Mouse (Mus musculus) hematopoietic stem cell, adult 5-6 weeks (primary cell): ENCODE results near the gene Cirbp. TPM values are rescaled to one million over a fixed set of nuclear protein-coding genes. Genes with fewer than 3 reads are reported as not detected.

Source experiments
- ATAC-seq, 2 experiments: fragments of 125-278 bp in 1 of 2; replicated peaks in 1 of 2; 2 replicates each; pipeline ENCODE4 v1.8.0; 2016 to 2017; ENCODE audit warnings: inconsistent platforms in 2 of 2, mild to moderate bottlenecking in 2 of 2, moderate number of reproducible peaks in 2 of 2, low read depth in 1 of 2, moderate TSS enrichment in 1 of 2; ENCODE audit not compliant: low FRiP score in 2 of 2, poor library complexity in 2 of 2, severe bottlenecking in 2 of 2, insufficient read depth in 1 of 2, low TSS enrichment in 1 of 2
- total RNA-seq: library from RNA; stranded (forward); fragments of 172-1452, 232-1000 nt; gene quantifications from 2 replicates; pipeline ENCODE4 v1.2.3, GENCODE M21; 2017

Cirbp gene
- total RNA-seq, 1 experiment from 2014 or later, result 93.6 TPM

DNA sequence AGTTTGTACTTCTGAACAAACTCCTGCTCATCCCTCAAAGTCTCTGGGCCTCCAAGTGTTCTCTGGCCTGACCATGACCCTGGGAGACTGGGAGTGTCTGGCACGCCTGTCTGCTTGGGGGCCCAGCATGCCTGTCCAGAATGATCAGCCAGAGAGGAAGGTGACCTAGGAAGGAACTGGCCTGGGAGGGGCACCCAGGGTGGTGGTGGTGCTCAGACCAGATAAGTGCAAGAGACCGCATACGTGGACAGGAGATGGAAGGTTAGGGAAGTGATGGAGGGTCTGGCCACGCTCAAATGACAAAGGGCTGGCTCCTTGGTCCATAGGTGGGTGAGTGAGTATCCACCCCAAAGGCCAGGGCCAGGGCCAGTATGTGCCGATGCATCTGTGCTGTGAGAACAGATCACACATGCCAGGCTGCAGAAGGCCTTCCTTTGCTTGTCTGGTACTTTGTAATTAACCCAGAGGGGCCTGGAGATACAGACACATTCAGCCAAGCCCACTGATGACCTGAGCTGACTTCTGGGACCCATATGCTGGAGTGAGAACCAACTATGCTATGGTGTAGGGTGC is 18.6 kb upstream of the Cirbp start:
- ATAC-seq, result no peak

DNA sequence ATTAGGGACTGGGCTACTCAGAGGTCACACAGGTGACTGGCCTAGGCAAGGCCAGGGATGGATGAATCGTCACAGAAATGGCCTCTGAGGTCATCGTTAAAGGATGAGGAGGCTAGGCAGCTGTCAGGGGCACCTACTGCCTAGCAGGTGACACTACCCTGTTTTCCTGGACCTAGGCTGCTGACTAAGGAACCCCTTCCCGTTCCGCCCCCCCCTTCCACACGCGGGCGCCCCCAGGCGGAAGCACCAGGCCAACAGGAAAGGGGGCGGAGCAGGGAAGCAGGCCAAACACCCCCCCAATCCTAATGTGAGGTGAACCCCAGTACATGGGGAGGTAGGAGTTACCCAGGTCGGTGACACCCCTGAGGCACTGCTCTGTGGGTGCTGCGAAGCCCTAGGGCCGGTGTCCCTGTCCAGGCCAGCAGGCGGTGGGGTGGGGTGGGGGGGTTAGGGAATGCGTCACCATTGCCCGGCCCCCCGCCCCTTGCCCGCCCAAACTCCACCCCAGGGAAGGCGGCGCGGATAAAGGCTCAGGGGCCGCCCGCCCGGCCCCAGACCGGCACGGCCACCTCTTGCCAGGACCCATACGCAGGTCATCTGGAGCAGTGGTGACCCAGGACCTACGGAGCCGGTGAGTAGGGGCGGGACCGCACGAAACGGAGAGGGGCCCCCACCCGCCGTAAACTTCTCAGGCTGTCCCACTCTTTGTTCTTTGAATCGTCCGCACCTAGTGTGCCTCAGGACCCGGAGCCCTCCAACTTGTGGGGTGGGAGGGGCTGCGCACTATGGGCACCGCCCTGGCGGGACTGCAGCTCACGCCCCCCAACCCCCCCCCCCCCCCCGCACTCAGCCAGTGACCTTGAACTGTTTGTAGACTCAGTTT is 17.8 kb upstream of the Cirbp start, which contains the start of gene Midn:
Midn (plus strand) TSS at position 554 of the 883 bp plus-strand sequence.
- ATAC-seq, result peak; percentile 3 to 13; a peak in 3 of 4 replicates

DNA sequence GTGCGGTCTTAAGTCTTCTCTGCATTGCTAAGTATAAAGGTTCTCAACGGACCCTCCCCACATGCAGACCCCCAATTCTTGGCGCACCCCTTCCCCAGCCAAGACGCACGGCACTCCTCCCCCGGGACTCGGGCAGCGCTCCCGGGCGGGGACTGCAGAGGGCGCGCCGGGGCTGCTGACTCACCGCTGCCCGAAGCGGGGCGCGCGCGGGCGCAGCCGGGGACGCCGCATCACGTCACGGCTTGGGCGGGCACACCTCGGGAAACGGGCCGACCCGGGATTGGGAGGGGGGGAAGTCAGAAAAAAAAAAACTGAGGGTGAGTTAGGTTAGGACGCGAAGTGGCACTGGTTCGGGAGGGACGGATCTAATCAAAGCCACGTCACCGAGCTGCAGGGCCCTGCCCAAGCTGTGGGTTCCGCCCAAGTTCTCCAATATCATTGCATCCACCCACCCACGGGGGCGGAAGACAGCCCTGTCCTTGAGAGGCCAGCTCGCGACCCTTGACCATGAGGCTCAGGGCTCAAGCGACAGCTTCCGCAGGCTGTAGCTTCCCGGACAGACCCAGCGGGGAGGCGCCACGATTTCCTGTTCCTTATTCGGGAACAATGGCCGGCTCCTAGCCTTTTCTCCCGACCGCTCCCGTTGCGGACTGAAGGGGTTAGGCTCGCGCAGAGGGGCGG is 17.0 kb upstream of the Cirbp start:
- peak; percentile 12 to 38; a peak in 2 of 4 replicates for ATAC-seq

DNA sequence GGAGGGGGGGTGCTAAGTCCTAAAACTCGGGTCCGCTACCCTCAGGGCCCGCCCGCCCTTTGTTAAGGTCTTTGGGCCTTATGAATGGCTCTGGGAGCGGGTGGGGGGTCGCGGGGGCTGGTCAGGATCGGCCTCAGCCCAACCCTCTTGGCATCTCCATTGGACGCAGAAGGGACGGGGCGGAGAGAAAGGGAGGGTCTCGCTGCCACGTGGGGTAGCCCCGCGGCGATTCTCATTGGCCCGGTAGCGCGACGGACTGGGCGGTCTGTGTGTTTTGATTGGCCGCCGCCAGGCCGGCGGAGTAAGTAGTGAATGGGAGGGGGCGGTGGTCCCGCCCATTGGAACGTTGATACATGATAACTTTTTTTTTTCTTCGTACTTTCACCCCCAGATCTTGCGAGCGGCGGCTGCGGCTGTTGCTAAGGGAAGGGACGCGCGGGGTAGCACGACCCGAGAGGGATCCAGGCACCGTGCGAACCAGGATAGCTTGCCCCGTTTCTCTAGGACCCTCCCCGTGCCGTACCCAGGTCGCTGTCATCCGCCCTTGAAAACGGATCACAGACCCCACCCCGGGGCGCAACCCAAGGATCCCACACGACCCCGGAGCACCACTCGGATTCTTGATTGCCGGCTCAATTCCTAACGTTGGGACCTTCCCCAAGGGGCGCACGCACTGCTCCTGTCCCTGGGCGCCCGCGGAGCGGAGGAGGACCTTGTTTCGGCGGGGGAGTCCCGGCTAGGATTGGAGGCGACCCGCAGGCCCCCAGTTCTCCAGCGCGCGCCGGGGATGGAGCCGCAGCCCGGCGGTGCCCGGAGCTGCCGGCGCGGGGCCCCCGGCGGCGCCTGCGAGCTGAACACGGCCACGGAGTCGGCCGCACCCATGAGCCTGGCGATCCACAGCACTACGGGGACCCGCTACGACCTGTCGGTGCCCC is 16.2 kb upstream of the Cirbp start:
- ATAC-seq, result peak; percentile 68

DNA sequence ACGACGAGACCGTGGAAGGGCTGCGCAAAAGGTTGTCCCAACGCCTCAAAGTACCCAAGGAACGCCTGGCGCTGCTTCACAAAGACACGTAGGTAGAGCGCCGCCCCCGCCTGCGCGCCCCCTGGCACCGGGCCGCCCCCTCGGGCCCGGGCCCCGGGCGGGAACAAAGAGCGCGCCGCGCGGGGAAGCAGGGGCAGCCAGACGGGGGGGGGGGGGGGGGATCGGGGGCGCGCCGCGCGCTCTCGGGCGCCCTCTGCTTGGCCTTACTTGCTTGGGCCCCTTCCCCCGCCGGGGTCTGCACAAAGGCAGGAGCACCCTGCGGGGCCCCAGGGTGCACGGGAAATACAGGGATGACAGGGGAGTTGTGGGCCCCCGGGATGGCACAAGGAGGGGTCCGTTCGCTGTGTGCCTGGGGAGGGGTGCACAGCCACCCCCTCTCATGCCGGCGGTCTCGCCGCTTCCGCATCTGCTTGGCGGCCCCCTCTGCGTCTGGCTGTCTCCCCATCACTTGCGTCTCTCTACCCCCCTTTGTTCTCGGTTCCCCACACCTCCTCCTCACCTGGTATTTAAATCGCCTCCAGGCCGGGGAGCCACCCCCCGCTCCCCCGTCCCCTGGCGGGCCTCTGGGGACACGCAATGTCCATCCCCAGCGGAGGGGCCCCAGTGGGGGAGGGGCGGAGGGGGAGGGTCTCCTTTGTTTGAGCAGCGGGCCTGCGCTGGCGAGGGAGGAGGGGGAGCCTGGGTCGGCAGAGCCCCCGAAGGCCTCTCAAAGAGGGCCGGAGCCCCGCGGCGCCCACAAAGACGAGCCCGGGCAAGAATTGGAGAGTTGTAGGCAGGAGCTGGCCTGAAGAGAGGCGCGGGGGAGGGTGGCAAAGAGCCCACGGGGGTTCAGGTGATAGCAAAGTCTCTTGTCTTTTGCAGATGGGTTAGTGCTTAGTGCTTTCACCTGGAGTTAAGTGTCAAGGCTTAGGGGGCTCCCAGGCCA is 15.3 kb upstream of the Cirbp start:
- ATAC-seq, result no peak

DNA sequence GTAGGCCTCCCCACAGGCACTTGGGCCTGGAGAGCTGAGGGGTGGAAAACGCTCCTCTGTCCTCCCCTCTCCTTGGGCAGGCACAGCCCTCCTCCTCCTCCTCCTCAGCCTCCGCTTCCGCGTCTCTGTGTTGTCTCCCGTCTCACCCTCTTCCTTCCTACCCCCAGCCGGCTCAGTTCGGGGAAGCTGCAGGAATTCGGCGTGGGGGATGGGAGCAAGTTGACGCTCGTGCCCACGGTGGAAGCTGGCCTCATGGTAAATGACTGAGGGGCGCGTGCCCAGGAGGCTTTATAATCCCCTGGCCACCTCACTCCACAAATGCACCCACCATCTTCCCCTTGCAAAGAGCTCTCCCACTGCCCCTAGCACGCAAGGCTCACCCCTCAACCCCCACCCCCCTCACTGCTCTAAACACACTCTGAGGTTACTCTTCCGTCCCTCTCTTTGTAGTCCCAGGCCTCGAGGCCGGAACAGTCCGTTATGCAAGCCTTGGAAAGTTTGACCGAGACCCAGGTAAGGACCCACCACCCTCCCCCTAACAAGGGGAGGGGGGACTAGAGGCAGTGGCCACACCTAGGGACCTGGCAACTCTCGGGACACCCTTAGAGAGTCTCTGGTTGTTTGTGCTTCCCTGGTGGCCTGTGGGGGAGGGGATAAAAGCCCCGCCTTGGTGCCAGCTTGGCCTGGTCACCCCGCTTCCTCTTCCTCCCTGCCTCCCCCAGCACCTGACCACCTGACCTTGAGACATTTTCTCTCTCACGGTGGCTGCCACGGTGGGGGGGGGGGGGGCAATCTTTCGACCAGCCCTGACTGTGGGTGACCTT is 14.4 kb upstream of the Cirbp start:
- no peak for ATAC-seq

DNA sequence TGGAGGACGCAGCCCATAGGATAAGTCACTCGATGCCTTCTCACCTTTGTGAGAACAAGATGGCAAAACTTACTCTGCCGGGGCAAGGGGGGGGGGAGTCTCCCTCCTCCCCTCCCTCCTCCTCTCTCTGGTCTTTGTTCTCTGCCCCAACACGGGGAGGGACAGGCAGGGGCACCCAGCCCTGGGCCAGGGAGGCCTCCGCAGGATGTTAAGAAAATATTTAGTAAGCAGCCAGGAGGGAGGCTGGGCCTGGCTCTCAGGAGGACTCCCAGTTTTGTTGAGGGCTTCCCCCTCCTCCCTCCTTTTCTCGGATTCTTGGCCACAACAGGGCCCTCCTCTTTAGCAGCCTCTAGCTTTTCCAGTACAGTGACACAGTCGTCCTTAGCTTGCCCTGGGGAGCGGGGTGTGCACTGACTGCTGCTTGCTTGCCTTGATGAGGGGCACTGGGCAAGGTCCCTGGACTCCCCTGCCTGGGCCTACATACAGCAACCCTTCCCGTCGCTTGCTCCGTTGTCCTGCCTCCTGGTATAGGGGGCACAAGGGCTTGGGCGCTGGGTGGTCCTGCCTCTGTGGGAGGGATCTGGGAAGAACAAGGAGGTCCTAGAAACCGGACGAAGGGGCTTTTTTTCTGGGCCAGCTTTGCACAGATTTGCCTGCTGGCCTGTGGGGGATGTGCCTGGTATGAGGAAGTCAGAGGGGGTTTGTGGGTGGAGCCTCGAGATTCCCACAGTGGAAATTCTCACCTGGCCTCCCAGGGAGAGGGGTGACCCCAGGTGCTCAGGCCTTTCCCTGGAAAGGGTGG is 13.5 kb upstream of the Cirbp start:
- no peak for ATAC-seq

DNA sequence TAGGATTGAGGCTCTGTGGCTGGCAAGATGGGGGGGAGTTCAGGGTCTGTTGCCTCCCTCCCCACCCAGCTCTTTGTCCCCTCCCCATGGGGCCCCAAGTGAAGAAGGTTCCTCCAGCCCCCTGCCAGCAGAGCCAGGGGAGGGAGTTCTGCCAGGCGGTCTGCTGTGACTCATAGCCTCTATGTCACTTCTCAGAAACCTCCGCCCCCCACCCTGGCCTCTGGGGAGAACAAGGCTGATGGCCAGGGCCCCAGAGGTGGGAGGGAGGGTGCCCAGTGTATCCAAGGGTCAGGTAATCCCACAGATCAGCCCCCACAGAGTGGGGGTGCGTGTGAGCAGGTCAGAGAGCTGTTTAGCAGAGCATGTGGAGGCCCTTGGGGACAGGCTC is 12.9 kb upstream of the Cirbp start:
- ATAC-seq, result no peak

DNA sequence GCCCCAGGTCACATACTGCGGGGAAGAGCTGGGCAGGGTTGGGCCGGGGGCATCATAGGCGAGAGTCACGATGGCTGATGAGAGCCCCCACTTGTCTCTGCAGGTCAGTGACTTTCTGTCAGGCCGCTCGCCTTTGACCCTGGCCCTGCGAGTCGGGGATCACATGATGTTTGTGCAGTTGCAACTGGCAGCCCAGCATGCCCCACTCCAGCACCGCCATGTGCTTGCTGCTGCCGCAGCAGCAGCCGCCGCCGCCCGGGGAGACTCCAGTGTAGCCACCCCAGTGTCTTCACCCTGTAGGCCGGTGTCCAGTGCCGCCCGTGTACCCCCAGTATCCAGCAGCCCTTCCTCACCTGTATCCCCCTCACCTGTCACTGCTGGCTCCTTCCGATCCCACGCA is 12.1 kb upstream of the Cirbp start:
- no peak for ATAC-seq

DNA sequence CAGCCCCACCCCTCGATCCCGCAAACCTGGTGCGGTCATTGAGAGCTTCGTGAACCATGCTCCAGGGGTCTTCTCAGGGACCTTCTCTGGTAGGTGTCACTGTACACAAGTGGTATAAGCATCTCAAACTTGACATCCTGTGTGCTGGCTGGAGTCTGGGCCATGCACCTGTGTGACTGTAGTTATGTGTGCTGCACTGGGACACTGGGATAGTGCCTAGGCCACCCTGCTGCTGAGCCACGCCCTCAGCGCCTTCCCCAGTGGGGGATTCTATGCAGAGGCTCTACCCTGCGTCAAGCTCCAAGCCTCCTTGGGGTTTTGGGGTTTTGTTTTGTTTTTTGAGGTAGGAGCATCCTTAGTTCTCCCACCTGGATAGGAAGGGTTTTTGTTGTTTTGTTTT is 11.4 kb upstream of the Cirbp start:
- no peak for ATAC-seq

DNA sequence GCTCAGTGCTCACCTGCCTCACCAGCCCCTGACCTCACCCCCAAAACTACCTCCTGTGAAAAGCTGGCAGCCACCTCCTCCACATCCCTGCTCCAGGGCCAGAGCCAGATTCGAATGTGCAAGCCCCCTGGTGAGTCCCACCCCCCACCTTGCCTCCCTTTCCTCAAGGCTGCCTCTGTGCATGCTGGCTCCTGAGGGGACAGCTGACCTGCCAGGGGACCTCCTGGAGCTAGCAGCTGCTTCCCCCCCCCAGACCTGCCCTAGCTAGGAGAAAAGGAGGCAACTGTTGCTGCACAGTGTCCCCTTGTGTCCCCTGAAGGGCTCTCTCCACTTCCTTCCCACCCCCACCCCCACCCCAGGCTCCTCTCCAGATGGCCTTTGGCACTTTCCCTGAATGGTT is 10.5 kb upstream of the Cirbp start:
- ATAC-seq, result no peak

DNA sequence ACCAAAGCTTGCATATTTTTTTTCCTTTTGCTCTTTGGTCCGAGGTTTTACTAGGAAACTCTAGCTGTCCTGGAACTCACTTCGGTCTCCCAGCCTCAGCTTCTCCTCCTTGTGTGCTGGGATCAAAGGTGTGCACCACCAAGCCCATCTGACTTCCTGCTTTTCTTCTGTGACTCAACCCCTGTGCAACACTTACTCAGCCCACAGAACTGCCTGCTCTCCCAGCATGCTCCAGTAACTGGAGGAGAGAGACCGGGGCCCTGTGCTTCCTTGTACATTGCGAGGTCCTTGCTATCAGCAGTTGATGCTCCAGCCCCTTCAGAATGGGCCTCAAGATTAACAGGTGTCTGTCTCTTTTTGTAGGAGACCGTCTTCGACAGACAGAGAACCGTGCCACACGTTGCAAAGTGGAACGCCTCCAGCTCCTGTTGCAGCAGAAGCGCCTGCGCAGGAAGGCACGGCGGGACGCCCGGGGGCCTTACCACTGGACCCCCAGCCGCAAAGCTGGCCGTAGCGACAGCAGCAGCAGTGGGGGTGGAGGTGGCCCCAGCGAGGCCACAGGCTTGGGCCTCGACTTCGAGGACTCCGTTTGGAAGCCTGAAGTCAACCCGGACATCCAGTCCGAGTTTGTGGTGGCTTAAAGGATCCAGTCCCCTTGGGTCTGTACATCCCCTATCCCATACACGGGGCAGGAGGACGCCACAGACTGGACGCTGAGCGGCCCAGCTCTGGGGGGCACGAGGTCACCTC is 9.6 kb upstream of the Cirbp start:
- no peak for ATAC-seq

DNA sequence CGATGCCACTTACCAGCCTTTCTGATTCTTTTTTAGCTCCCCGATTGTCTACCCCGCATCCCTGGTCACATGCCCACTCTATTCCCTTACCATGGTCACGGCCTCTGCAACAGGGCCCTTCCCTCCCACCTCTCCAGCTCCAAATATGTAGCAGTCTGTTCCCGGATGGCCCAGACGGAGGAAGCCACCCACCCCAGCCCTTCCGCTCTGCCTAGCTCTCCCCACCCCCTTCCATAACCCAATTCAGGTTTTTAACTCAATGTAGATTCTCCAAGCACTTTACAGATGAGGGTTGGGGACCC is 9.1 kb upstream of the Cirbp start:
- ATAC-seq, result no peak

DNA sequence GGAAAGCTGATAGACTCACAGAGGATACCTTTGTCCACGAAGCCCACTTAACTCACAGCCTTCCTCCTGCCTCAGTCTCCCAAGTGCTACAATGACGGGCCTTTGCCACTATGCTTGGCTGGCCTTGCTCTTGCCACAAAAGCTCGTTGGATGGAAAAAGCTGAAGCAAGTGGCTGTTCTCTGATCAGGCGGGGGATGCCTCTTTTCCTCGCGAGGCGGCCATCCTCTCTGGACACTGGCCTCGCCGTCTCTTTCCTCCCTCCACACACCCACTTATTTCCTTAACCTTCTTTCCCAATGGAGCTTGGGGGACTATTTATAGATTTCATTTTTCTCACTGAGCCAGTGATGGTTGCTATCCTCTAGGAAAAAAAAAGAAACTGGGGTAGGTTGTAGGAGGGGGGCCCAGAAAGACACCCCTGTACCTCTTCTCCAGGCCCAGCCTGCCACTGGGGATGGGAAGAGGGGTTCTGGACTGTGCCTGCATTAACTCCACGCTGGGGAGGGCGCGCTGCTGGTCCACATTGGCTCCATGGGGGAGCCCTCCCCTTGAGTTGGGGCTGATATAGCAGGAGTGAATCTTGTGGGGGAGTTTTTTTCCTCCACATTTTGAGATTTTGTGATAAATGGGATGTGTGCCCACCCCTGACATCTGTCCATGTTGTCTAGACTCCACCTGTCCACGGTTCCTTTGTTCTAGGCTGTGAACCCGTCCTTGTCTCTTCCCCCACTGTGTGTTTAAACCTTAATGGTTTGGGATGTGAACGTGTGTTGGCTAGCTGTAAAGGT is 8.4 kb upstream of the Cirbp start:
- ATAC-seq, result no peak
